Mouse (Mus musculus) kidney, adult 2 months (tissue): Measurements from ENCODE around the gene Eif2d.
"Not testable (repeated sequence)": the region's sequence is repeated elsewhere in the genome, so short reads cannot be mapped to it uniquely, and the experiment has no call there.

ENCODE experiments used
- CTCF ChIP-seq: fragments of 200-500 bp; conservative IDR thresholded peaks from 2 replicates; pipeline ENCODE4 v1.5.1; 2011; ENCODE audit warnings: low read depth, mild to moderate bottlenecking, control low read depth, low read length, moderate library complexity, mixed read lengths; ENCODE audit not compliant: insufficient read depth, insufficient read length
- POLR2A ChIP-seq: fragments of 200-500 bp; IDR thresholded peaks from one replicate; pipeline ENCODE4 v1.6.1; 2011; ENCODE audit warnings: low read depth, low read length, control low read depth

DNA sequence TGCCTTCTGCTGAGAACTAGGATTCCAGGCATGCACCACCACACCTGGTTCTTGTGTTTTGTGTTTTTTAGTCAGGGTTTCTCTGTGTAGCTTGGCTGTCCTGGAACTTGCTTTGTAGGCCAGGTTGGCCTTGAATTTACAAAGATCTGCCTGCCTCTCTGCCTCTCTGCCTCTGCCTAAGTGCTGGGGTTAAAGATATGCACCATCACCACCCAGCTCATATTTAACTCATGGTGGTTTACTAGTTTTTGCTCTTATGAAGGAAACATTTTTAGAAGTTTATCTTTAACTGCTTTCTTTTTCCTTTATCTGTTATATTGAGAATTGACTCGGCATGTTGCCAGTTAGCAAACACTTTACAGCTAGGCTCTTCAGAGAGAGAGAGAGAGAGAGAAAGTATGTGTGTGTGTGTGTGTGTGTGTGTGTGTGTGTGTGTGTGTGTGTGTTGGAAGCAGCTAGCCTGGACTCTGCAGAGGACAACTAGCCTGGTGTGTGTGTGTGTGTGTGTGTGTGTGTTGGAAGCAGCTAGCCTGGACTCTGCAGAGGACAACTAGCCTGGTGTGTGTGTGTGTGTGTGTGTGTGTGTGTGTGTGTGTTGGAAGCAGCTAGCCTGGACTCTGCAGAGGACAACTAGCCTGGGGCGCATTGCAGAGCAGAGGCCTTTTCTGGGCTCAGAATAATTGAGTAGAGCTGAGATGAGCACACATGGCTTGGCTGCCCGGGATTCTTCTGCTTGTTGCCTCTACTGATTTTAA, 6.8 kb downstream of the Eif2d start:
- TF ChIP-seq CTCF, POLR2A: not testable (repeated sequence)
